Mouse (Mus musculus) inflammation-experienced regulatory T-cells, adult 6 months (primary cell): ENCODE data around the gene Olfr222. TPM values are rescaled to one million over a fixed set of nuclear protein-coding genes. Genes with fewer than 3 reads are reported as not detected.

Experiments
- ATAC-seq: one replicate; pipeline ENCODE4 v1.8.0; 2017
- polyA plus RNA-seq, 3 experiments: library from polyadenylated mRNA; unstranded; fragments of 100-300 nt; shearing (Covaris generic); gene quantifications; one replicate each; pipeline ENCODE4 v1.2.1; 2017

Olfr222 gene
- polyA plus RNA-seq, 3 experiments from 2014 or later = not detected

DNA sequence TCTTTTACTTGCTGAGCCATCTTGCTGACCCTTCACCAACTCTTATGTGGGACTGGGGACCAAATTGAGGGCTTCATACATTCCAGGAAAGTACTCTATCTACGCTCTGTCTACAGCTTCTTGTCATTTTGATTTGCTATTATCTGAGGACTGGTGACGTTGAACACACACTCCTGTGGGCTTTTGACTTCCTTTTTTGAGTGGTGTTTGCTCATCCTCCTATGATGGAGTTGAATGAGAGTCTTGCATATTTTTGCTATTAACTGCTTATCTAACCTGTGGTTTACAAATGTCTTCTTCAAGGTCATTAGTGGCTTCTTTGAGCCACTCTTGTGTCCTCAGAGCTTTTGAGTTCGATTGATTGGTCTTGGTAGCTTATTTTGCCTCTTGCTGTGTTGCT is 35.9 kb downstream of the Olfr222 start:
- no peak for ATAC-seq

DNA sequence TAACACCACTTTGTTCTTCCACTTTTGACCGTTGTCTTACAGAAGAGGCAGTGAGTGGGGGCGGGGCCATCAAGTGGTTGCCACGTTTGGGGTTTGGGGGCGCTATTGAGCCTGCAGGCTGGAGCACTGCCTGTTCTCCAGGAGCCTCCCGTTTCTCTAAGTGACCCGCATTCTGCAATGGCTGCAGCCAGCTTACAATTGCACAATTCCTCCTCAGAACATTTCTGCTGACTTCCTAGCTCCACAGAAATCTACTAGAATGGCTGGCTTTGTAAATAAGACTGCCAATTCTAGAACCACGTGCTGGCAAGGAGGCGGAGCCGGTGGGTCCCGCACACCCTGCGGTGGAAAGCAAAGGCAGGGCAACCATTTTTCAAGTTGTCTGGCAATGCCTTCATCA is 37.6 kb downstream of the Olfr222 start:
- ATAC-seq = no peak

DNA sequence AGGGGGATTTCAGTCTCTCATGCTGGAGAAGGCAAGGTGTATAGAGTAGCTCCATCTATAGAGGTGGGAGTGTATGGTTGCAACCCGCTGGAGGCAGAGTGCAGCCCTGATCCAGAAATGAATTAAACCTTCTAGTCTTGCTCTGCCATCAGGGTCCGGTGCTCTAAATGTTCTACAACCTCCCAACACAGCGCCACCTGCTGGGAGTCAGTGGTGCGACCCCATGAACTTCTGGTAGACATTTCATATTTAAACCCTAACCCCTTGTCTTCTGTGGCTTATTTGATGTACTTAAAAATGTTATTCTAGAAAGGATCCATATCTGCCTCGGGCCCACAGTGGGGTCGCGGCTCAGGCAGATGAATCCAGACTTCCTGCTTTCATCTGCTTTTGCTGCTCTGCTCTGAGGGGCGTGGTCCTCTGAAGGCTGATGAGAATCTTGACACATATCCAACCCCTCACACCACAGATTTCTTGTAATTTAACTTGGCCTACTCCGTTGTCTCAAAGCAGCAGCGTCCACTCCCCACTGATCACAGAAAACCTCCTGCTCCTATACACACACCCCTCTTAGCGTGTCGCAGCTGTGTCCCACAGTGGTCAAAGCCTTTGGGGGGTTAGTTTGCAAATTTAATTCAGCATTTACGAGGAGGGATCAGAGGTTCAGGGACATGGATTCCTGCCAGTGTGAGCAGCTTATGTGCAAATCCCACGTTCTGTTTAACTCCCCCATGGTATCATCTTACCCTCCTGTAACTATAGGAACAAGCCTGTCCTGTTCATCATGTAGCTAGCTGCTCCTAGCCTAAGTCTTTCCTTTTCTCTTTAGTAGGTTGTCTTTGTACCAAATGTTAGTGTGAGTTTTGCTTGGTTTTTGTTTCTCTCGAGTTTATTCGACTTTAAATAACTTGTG is 38.6 kb downstream of the Olfr222 start:
- no peak for ATAC-seq

DNA sequence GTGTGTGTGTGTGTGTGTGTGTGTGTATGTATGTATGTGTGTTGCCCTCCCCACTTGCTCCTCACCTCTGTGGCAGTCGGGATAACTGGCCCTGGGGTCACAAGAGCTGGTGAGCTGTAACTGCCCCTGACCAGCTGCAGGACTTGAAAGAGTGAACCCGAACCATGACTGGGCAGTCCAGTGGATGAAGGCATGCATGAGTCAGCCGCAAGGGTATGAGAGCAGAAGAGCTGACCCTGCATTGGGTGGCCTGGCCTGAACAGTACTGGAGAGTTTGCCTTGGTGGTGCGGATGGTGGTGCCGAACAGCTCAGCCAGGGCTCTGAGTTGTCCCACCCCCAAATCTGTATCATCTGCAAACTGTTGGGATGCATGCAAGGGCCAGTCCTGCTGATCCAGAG is 44.5 kb downstream of the Olfr222 start:
- ATAC-seq = no peak

DNA sequence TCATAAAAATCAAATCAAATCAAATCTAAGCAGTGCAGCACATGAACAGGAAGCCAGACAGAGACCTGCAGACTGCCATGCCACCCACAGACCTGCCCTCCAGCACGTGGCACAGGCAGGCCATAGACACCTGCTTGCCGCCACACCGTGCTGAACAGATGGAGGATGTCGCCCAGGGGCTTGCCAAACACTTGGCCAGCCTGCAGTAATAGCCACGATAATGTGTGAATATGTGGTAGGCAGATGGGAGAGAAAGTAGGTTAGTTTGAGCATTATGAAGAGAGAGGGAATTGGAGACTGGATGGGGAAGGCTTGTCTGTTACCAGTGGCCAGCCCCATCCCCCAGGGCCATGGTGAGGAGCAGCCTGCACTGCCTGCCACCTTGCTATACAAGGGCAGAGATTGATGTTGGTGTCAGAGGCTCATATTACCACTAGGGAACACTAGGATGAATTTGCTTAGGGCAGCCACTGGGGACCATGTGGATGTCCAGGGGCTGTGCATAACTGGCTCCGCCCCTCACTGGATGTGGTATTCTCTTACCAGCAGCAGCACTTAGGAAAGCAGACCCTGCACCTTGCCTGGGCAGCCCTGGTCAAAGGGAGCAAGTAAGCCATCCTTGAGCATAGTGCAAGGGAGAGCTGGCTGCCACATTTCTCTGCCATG is 45.0 kb downstream of the Olfr222 start:
- no peak for ATAC-seq

DNA sequence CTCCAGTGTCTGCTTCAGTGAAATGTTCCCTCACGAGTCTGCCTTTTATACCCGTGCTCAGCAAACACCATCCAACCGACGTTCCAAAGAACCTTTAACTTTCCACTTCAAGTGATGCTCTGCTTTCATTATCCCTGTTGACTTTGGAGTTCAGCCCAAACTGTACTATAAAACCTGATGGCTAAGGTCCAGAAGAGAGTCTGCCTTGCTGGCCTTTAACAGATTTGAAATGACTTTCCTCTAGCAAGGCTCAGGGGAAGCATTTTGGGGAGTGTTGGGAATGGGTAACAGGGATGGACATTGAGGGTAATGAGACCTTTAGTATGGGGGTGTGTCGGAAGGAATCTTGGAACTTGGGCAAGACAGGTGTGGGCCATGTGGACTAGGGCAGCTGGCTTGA is 45.8 kb downstream of the Olfr222 start:
- ATAC-seq = no peak

DNA sequence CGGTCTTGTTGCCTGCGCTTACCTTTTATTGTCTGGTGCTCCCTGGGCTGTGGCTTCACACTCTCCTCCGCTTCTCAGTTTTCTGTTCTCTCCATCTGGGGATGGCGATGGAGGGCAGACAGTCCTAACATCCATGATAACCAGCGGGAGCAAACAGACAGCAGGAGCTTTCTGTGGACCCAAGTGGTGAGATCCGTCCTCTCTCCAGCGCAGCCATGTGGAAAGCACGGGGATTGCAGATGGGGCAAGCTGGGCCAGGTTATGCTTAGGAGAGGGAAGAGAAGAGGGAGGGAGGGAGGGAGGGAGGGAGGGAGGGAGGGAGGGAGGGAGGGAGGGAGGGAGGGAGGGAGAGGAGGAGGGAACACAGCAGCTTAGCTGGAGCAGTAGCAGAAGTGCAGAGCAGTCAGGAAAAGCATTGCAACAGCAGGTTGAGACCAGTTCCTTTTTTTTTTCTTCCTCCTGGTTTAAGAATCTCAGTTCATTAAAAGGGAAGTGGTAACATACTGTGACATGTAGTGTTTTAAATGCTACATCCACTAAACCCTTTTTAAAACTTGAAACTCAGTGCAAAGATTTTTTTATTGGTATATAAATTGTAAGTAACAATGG is 49.5 kb downstream of the Olfr222 start, which contains the start of gene Zkscan17:
Gene Zkscan17, minus strand, starts transcription at position 280 of the 609 bp plus-strand sequence.
- ATAC-seq = no peak

DNA sequence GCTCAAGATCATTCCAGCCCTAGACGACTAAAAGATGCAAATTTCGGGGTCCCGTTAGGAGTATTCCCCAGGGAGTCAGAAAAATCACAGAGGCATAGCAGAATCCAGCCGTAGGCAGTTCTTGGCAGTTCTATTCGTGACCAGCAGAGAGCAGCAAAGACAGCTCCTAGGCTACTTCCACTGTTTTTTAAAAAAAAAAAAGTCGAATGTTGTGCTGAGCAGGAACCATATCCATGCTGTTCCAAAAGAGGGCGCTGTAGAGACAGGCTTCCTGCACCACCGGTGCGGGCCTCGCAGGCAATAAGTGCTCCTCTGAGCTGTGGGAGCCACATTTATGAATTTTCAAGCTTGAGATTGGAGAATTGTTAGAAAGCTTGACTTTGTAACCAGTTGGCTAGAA is 50.8 kb downstream of the Olfr222 start:
- ATAC-seq = peak; percentile 67

DNA sequence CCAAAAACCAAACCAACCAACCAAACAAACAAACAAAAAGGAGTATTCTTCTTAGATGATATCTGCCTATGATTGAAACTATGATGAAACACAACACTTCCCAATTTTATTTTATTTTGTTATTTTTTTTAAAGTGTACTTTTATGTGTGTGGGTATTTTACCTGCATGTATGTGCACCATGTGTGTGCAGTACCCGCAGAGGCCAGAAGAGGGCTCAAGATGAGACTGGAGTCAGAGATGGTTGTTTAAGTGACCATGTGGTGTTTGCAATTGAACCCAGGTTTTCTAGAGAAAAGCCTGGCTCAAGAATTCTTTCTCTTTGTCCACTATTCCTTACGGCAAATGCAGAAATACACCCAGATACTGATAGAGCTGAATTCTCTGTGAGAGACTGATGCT is 51.9 kb downstream of the Olfr222 start:
- no peak for ATAC-seq

Other genes with a start within 250 kb of the Olfr222 start
- under 1 TPM in 1 of 3 experiments, not detected in 2; 0.27 TPM for gene Prss38, start 200.6 kb downstream of the Olfr222 start, polyA plus RNA-seq
- 1 to 10 TPM; 3.6 to 5.8 (median 5.2) TPM for gene Jmjd4, start 126.2 kb downstream of the Olfr222 start, polyA plus RNA-seq
- 10 to 100 TPM; 42.0 to 62.2 (median 50.1) TPM for gene Snap47, start 125.0 kb downstream of the Olfr222 start, polyA plus RNA-seq
- 1 to 10 TPM; 4.1 to 4.7 (median 4.2) TPM for gene Zfp867, start 103.8 kb downstream of the Olfr222 start, polyA plus RNA-seq
- 10 to 100 TPM in 1 of 3 experiments, 1 to 10 TPM in 2; 9.3 to 10.0 (median 9.7) TPM for gene Zkscan17, start 49.5 kb downstream of the Olfr222 start, polyA plus RNA-seq
- gene Nlrp3, start 34.7 kb downstream of the Olfr222 start, polyA plus RNA-seq = not detected
- gene Olfr223, start 17.1 kb upstream of the Olfr222 start, polyA plus RNA-seq = not detected
- 10 to 100 TPM; 16.4 to 27.3 (median 22.0) TPM for gene Mprip, start 85.1 kb upstream of the Olfr222 start, polyA plus RNA-seq
- under 1 TPM in 1 of 3 experiments, not detected in 2; 0.51 TPM for gene Pld6, start 211.4 kb upstream of the Olfr222 start, polyA plus RNA-seq
- gene Flcn, start 233.8 kb upstream of the Olfr222 start, polyA plus RNA-seq = 10 to 100 TPM; 19.6 to 30.6 (median 23.2) TPM